Mouse (Mus musculus) cerebellum, adult 2 months (tissue): Measurements from ENCODE around the gene Herpud1.

Source experiments
- CTCF ChIP-seq: fragments of 200-500 bp; IDR thresholded peaks from 2 replicates; pipeline ENCODE4 v1.5.1; 2011; ENCODE audit warnings: low read depth, mild to moderate bottlenecking, control low read depth, low read length, moderate library complexity, borderline replicate concordance; ENCODE audit not compliant: insufficient read depth
- POLR2A ChIP-seq: fragments of 200-500 bp; IDR thresholded peaks from 2 replicates; pipeline ENCODE4 v1.6.1; 2011; ENCODE audit warnings: low read length, control low read depth, borderline replicate concordance; ENCODE audit not compliant: insufficient read depth

DNA sequence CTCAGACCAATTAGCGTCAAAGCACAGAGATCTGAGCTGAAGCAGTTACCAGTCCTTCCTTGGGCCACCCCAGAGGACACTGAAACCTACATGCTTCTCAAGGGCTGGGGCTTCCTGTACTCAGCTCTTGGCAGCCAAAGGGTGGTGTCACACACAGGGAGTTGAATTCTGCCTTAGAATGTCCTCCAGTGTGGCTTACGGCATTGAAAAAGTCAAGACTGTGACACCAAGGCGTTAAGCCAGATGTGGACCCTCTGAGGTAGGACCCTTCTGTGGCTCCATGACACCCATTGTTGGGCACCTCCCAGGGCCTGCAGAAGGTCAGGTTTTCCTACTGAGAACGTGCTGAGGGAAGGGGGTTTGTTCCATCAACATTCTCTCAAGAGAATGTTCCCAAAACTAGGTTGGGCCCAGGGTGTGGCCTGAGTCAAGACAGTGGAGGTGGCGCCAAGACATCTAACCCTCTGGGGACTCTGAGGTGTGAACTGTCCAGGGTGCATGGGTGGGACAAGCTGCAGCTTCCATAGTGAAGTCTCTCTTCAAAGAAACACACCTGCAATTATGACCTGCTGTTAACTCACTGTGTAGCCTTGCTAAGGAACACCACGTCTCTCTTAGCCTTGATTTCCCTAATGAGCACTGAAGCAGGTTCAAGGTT, 24.3 kb upstream of the Herpud1 start:
- TF ChIP-seq CTCF, result no peak
- no peak for TF ChIP-seq POLR2A
